Comparison of ENCODE assay signal across 7 mouse cellular contexts in the genomic region with DNA sequence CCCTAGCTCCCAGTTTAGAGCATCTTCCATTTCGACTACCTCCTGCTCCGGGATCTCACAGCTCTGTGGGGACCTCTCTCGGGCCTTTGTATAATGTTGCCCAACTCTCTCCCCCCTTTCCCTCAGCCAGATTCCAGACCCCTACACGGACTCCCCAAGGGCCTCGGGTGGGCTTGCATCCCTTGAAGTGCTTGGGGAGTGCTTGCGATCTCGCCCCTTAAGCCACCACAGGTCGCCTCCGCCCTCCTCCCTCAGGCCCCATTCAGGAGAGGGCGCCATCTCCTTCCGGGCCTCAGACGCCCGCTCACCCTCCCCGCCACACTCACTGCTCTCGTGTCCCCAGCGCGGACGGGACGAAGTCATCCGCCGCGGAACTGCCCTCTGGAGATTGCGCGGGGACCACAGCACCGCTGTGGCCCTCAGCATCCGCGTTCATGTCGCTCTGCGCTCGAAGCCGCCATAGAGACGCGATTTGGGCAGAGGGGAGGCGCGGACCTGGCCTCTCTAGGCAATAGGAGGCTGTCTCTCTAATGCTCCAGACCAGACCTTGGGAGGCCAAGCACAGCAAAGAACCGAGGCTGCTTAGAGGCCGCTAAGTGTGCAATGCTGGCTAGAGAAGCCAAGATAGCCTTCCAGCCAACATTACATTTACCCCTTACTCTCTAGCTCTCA. TPM values are rescaled to one million over a fixed set of nuclear protein-coding genes. Genes with fewer than 3 reads are reported as not detected.
DNase-seq lines count a peak whose midpoint lies in the region; ATAC-seq and TF ChIP-seq lines count a peak whose summit lies in the region.

Eef1akmt2 (minus strand) TSS at position 501 of the 672 bp plus-strand sequence.

- peak; percentile 95 for ATAC-seq in embryonic facial prominence, embryonic 11.5 days (replicated peaks; ENCODE audit: insufficient number of reproducible peaks, low FRiP score, low TSS enrichment, low read depth)
- peak; percentile 91 for ATAC-seq in limb, embryonic 12.5 days (ENCODE audit: insufficient number of reproducible peaks, insufficient read depth, low FRiP score, low TSS enrichment, low read depth)
- peak; percentile 97 for ATAC-seq in midbrain, embryonic 15.5 days (replicated peaks)

- TF ChIP-seq POLR2A in kidney, adult 2 months (IDR thresholded peaks at IDR 0.05; ENCODE audit: low read depth, low read length) = no peak
- peak; percentile 34 for TF ChIP-seq POLR2A in spleen, adult 2 months (IDR thresholded peaks at IDR 0.05; ENCODE audit: low read depth, low read length)

- H3K9ac ChIP-seq in embryonic facial prominence, embryonic 11.5 days (replicated peaks; ENCODE audit: low read length) = peak within 1 kb of the TSS; percentile 95
- H3K9ac ChIP-seq in limb, embryonic 12.5 days (replicated peaks) = peak within 1 kb of the TSS; percentile 96
- H3K9ac ChIP-seq in midbrain, embryonic 15.5 days = peak within 1 kb of the TSS; percentile 93

- peak; percentile 91 for DNase-seq in adrenal gland, postnatal 14 days
- DNase-seq in embryonic facial prominence, embryonic 11.5 days (ENCODE audit: low spot score) = peak; percentile 90
- DNase-seq in heart, adult 18-20 months = peak; percentile 87 to 89
- peak; percentile 91 for DNase-seq in kidney, adult 2 months
- DNase-seq in spleen, adult 2 months (ENCODE audit: low read depth in 1 of 2, low spot score in 2 of 2) = peak; percentile 77 to 81

- H3K9me3 ChIP-seq in embryonic facial prominence, embryonic 11.5 days (replicated peaks; ENCODE audit: control insufficient read depth, low read length) = no peaks in the 10 kb centered on the region
- no peaks in the 10 kb centered on the region for H3K9me3 ChIP-seq in limb, embryonic 12.5 days
- no peaks in the 10 kb centered on the region for H3K9me3 ChIP-seq in midbrain, embryonic 15.5 days

- peak within 1 kb of the TSS; percentile 93 for H3K27ac ChIP-seq in embryonic facial prominence, embryonic 11.5 days (replicated peaks; ENCODE audit: low read depth, low read length)
- H3K27ac ChIP-seq in kidney, adult 2 months (ENCODE audit: insufficient read depth, low read depth, low read length) = peak within 1 kb of the TSS; percentile 91
- peak within 1 kb of the TSS; percentile 98 for H3K27ac ChIP-seq in limb, embryonic 12.5 days
- peak within 1 kb of the TSS; percentile 98 for H3K27ac ChIP-seq in midbrain, embryonic 15.5 days
- H3K27ac ChIP-seq in spleen, adult 2 months (ENCODE audit: insufficient read depth, low read length) = peak within 1 kb of the TSS; percentile 95

- H3K4me2 ChIP-seq in embryonic facial prominence, embryonic 11.5 days (ENCODE audit: low read depth, low read length) = peak within 1 kb of the TSS; percentile 46
- H3K4me2 ChIP-seq in limb, embryonic 12.5 days = peak within 1 kb of the TSS; percentile 65
- H3K4me2 ChIP-seq in midbrain, embryonic 15.5 days = peak within 1 kb of the TSS; percentile 50

- H3K27me3 ChIP-seq in embryonic facial prominence, embryonic 11.5 days (ENCODE audit: control insufficient read depth, insufficient read depth, low read length) = no peaks in the 10 kb centered on the region
- no peaks in the 10 kb centered on the region for H3K27me3 ChIP-seq in kidney, adult 2 months (replicated peaks; ENCODE audit: control insufficient read depth, insufficient read depth, low read length)
- no peaks in the 10 kb centered on the region for H3K27me3 ChIP-seq in limb, embryonic 12.5 days
- H3K27me3 ChIP-seq in midbrain, embryonic 15.5 days (replicated peaks) = no peaks in the 10 kb centered on the region
- no peaks in the 10 kb centered on the region for H3K27me3 ChIP-seq in spleen, adult 2 months (ENCODE audit: control insufficient read depth, insufficient read depth, low read length)

- TF ChIP-seq CTCF in kidney, adult 2 months (conservative IDR thresholded peaks at IDR 0.05; ENCODE audit: insufficient read depth, insufficient read length, low read depth, low read length) = no peak
- no peak for TF ChIP-seq CTCF in spleen, adult 2 months (IDR thresholded peaks at IDR 0.05; ENCODE audit: extremely low read depth, insufficient read depth, insufficient read length, insufficient replicate concordance)

- H3K4me1 ChIP-seq in embryonic facial prominence, embryonic 11.5 days (ENCODE audit: control insufficient read depth, insufficient read depth, low read length) = no peaks in the 10 kb centered on the region; the same call in 1 of the 2 replicates
- no peaks in the 10 kb centered on the region for H3K4me1 ChIP-seq in kidney, adult 2 months (ENCODE audit: control insufficient read depth, insufficient read depth, low read length)
- peaks cover 10% of the 10 kb centered on the region for H3K4me1 ChIP-seq in limb, embryonic 12.5 days (replicated peaks)
- H3K4me1 ChIP-seq in midbrain, embryonic 15.5 days = peaks cover 10% of the 10 kb centered on the region
- peaks cover 5% of the 10 kb centered on the region; the same call in 1 of the 2 replicates for H3K4me1 ChIP-seq in spleen, adult 2 months (ENCODE audit: control insufficient read depth, insufficient read depth, insufficient read length)

- H3K36me3 ChIP-seq in embryonic facial prominence, embryonic 11.5 days (replicated peaks; ENCODE audit: control insufficient read depth, insufficient read depth, low read depth, low read length) = peaks cover under 1% of the 10 kb centered on the region
- H3K36me3 ChIP-seq in kidney, adult 2 months (ENCODE audit: control insufficient read depth, insufficient read depth, low read length) = no peaks in the 10 kb centered on the region; the same call in none of the 2 replicates
- peaks cover 33% of the 10 kb centered on the region for H3K36me3 ChIP-seq in limb, embryonic 12.5 days
- H3K36me3 ChIP-seq in midbrain, embryonic 15.5 days (replicated peaks) = peaks cover 19% of the 10 kb centered on the region; the same call in 1 of the 2 replicates
- peaks cover 9% of the 10 kb centered on the region for H3K36me3 ChIP-seq in spleen, adult 2 months (ENCODE audit: control insufficient read depth, insufficient read depth, low read length)

- under 1% methylated on average over 37 of the region's 37 CpGs for WGBS in embryonic facial prominence, embryonic 11.5 days
- whole genome bisulfite sequencing in kidney, adult 2 months = under 1% methylated on average over 37 of the region's 37 CpGs
- 0% methylated on average over 37 of the region's 37 CpGs for whole genome bisulfite sequencing in limb, embryonic 12.5 days
- WGBS in midbrain, embryonic 15.5 days = under 1% methylated on average over 37 of the region's 37 CpGs
- WGBS in spleen, adult 2 months = 1% methylated on average over 37 of the region's 37 CpGs

- H3K4me3 ChIP-seq in embryonic facial prominence, embryonic 11.5 days (ENCODE audit: low read depth, low read length) = peak within 1 kb of the TSS; percentile 69
- peak within 1 kb of the TSS; percentile 79 for H3K4me3 ChIP-seq in kidney, adult 2 months (ENCODE audit: insufficient read depth, low read depth, low read length)
- peak within 1 kb of the TSS; percentile 78 for H3K4me3 ChIP-seq in limb, embryonic 12.5 days (replicated peaks)
- H3K4me3 ChIP-seq in midbrain, embryonic 15.5 days = peak within 1 kb of the TSS; percentile 76
- peak within 1 kb of the TSS; percentile 77 for H3K4me3 ChIP-seq in spleen, adult 2 months (ENCODE audit: extremely low read depth, insufficient read depth, insufficient read length)

RNA-seq across cellular contexts. Expression of gene Eef1akmt2, which starts in this region (rescaled TPM):
- total RNA-seq in adrenal gland, postnatal 14 days (2021) = 26.3 and 30.4 TPM in 2 replicates
- 84.1 and 90.8 TPM in 2 replicates for polyA plus RNA-seq in embryonic facial prominence, embryonic 11.5 days (2014; fragmentation: Nextera tagmentation; extraction: Ambion mirVana)
- 10 to 100 TPM in 1 of 2 experiments, 1 to 10 TPM in 1; 7.3 to 10.4 TPM for total RNA-seq in heart, adult 18-20 months (2021)
- polyA plus RNA-seq in kidney, adult 2 months (2012; rRNA removed) = 7.7 and 13.0 TPM in 2 replicates
- 78.1 and 80.3 TPM in 2 replicates for polyA plus RNA-seq in limb, embryonic 12.5 days (2016; fragmentation: Nextera tagmentation; extraction: Ambion mirVana)
- 83.9 and 88.1 TPM in 2 replicates for polyA plus RNA-seq in midbrain, embryonic 15.5 days (2015; fragmentation: Nextera tagmentation; extraction: Ambion mirVana)
- 3.3 and 4.6 TPM in 2 replicates for polyA plus RNA-seq in spleen, adult 2 months (2012; rRNA removed)

Comparison
In these comparisons a context has a peak if more than half of its experiments do, and no peak if none do; other contexts are left out.
1. Peak in every context shown above with its lines: DNase-seq, ATAC-seq, H3K4me3 ChIP-seq and H3K27ac ChIP-seq.